Mouse (Mus musculus) adrenal gland, postnatal 25 days (tissue): ENCODE results near the gene Rnf222. TPM values are rescaled to one million over a fixed set of nuclear protein-coding genes. Genes with fewer than 3 reads are reported as not detected.

ENCODE experiments used
- DNase-seq: peaks from one replicate; pipeline ENCODE4 v3.0.0; 2021; ENCODE audit warnings: mixed read lengths
- long read RNA-seq: library from polyadenylated mRNA; stranded (forward); transcript quantifications from one replicate; pipeline ENCODE4 v2.0.0, GENCODE M21; 2021
- total RNA-seq: library from RNA; stranded (reverse); gene quantifications from 2 replicates; pipeline ENCODE4 v1.2.3, GENCODE M21; 2021

Rnf222 gene
- total RNA-seq = 0.15 TPM in 1 of 2 replicates, not detected in the other
- long read RNA-seq = 0 reads

- DNase-seq = no peak
These were observed at the start of gene Rnf222 for GRCm38 (mm10) chr11:68888253-68888652. Gene Rnf222 (plus strand): TSS chr11:68888553.

GRCm38 (mm10) chr11:68839606-68840005 lies 48.7 kb upstream of the Rnf222 start:
- no peak for DNase-seq

- DNase-seq = no peak
These were observed 37.5 kb upstream of the Rnf222 start for GRCm38 (mm10) chr11:68850862-68851261.

GRCm38 (mm10) chr11:68851644-68852485 lies 36.5 kb upstream of the Rnf222 start:
- DNase-seq = no peak

- DNase-seq = peak; percentile 82
These were observed 35.9 kb upstream of the Rnf222 start for GRCm38 (mm10) chr11:68852486-68852901.

- DNase-seq = peak; percentile 100
These were observed 35.4 kb upstream of the Rnf222 start for GRCm38 (mm10) chr11:68852932-68853409.

- peak; percentile 39 for DNase-seq
These were observed 34.5 kb upstream of the Rnf222 start for GRCm38 (mm10) chr11:68853611-68854401.

- no peak for DNase-seq
These were observed 33.7 kb upstream of the Rnf222 start for GRCm38 (mm10) chr11:68854621-68855020.

GRCm38 (mm10) chr11:68857329-68857728 lies 31.0 kb upstream of the Rnf222 start:
- no peak for DNase-seq

GRCm38 (mm10) chr11:68859943-68860593 lies 28.3 kb upstream of the Rnf222 start:
- no peak for DNase-seq

- no peak for DNase-seq
These were observed 26.1 kb upstream of the Rnf222 start for GRCm38 (mm10) chr11:68862260-68862659.

- DNase-seq = no peak
These were observed 24.7 kb upstream of the Rnf222 start for GRCm38 (mm10) chr11:68863631-68864091.

GRCm38 (mm10) chr11:68864544-68865189 lies 23.7 kb upstream of the Rnf222 start:
- peak; percentile 86 for DNase-seq

GRCm38 (mm10) chr11:68871277-68871676 lies 17.1 kb upstream of the Rnf222 start:
- no peak for DNase-seq

GRCm38 (mm10) chr11:68871748-68872147 lies 16.6 kb upstream of the Rnf222 start, which contains the start of gene Ndel1:
Gene Ndel1 (minus strand): TSS chr11:68871858.
- DNase-seq = peak; percentile 72

- peak; percentile 67 for DNase-seq
These were observed 13.5 kb upstream of the Rnf222 start for GRCm38 (mm10) chr11:68874841-68875240.

- DNase-seq = no peak
These were observed 9.5 kb upstream of the Rnf222 start for GRCm38 (mm10) chr11:68878811-68879210.

- no peak for DNase-seq
These were observed 6.2 kb upstream of the Rnf222 start for GRCm38 (mm10) chr11:68882107-68882506.

GRCm38 (mm10) chr11:68883843-68884242 lies 4.5 kb upstream of the Rnf222 start:
- DNase-seq = no peak

GRCm38 (mm10) chr11:68884368-68884767 lies 4.0 kb upstream of the Rnf222 start:
- DNase-seq = no peak

GRCm38 (mm10) chr11:68886091-68886490 lies 2.3 kb upstream of the Rnf222 start:
- no peak for DNase-seq

GRCm38 (mm10) chr11:68888653-68889052 lies 300 bp downstream of the Rnf222 start:
- no peak for DNase-seq
